Mouse (Mus musculus): ENCODE results near the gene St6galnac3. TPM values are rescaled to one million over a fixed set of nuclear protein-coding genes. Genes with fewer than 3 reads are reported as not detected.

The St6galnac3 gene
- total and polyA plus RNA-seq, 2 experiments from 2014 or later, result 7.3 to 9.9 TPM

DNA sequence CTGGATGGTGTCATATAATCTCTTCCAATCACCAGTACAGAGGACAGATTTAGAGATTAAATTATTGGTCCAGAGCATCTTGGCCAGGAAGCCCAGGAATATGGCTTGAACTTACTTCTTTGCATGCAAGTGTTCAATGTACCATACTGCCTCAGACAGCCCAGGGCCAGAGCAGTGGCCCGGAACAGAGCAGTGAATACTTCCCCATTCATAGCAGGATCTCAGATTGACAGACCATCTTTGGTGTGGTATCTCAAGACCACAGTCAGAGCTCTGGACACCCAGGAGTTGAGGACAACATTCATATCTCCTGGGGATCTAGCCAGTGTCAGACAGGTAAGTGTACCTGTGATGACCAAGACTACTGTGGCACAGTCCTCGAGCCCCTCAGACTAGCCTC is 476.1 kb downstream of the St6galnac3 start:
- no peak overlapping the region for H3K27ac ChIP-seq
- ATAC-seq (no peak), DNase-seq (ENCODE audit: low spot score) (no peak)
- TF ChIP-seq CTCF (IDR thresholded peaks at IDR 0.05; ENCODE audit: low read depth), result no peak
- no peaks in the 10 kb centered on the region for H3K27me3 ChIP-seq (ENCODE audit: insufficient read depth, low read length)
- no peak overlapping the region for H3K4me2 ChIP-seq (ENCODE audit: low read depth, low read length)
- H3K4me3 ChIP-seq (ENCODE audit: low read length), result no peak overlapping the region
- no peak overlapping the region for H3K9ac ChIP-seq (replicated peaks; ENCODE audit: low read length)
- no peaks in the 10 kb centered on the region for H3K9me3 ChIP-seq (ENCODE audit: low read length)
- no peaks in the 10 kb centered on the region for H3K36me3 ChIP-seq (ENCODE audit: insufficient read depth, low read length)
- 79% methylated on average over 2 of the region's 2 CpGs for WGBS
- no peaks in the 10 kb centered on the region for H3K4me1 ChIP-seq (ENCODE audit: insufficient read depth, low read length)

DNA sequence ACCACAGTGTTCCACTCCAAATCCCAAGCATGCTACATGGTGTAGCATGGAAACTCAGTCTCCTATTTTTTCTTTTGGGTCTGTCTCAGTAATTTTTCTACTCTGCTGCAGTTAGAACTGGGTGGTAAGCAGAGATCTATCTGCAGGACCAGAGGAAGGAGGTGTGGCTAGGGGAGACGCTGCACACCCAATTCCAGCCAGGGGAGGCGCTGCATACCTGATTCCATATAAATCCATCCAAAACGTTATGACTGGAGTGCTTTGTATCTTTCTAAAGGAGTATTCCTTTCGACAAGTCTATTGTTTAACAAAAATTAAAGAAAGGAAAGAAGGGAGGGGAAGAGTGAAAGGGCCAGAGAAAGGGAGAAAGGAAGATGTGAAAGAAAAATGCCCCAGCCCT is 476.9 kb downstream of the St6galnac3 start:
- no peaks in the 10 kb centered on the region for H3K27me3 ChIP-seq (ENCODE audit: insufficient read depth, low read length)
- TF ChIP-seq CTCF (IDR thresholded peaks at IDR 0.05; ENCODE audit: low read depth), result peak; percentile 55
- H3K9me3 ChIP-seq (ENCODE audit: low read length), result no peaks in the 10 kb centered on the region
- H3K4me3 ChIP-seq (ENCODE audit: low read length), result no peak overlapping the region
- H3K36me3 ChIP-seq (ENCODE audit: insufficient read depth, low read length), result no peaks in the 10 kb centered on the region
- no peaks in the 10 kb centered on the region for H3K4me1 ChIP-seq (ENCODE audit: insufficient read depth, low read length)
- WGBS, result 42% methylated on average over 4 of the region's 4 CpGs
- no peak for ATAC-seq
- H3K9ac ChIP-seq (replicated peaks; ENCODE audit: low read length), result no peak overlapping the region
- peak; percentile 44 for DNase-seq (ENCODE audit: low spot score)
- no peak overlapping the region for H3K27ac ChIP-seq
- H3K4me2 ChIP-seq (ENCODE audit: low read depth, low read length), result no peak overlapping the region

DNA sequence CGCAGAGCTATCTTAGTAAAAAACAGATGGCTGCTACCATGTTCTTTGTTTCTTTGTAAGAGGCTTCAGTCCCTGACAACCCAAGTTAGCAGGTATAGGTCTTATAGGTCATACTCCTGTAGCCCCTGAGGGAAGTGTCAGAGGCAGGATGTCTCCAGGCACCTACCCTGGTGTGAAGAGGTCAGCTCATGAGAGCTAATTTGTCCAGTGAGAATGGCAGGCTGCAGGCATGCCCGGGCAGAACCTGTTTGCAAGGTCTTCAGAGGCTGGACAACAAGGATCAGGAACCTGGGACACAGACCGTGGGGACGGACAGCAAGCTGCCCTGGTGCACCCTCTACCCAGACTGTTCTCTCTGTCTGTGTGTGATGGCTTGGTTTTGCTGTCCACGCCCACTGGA is 482.4 kb downstream of the St6galnac3 start:
- DNase-seq (ENCODE audit: low spot score) (no peak), ATAC-seq (no peak)
- Histone ChIP-seq H3K9me3 (ENCODE audit: low read length) (no peaks in the 10 kb centered on the region), H3K4me3 (ENCODE audit: low read length) (no peak overlapping the region), H3K27me3 (ENCODE audit: insufficient read depth, low read length) (no peaks in the 10 kb centered on the region), H3K9ac (replicated peaks; ENCODE audit: low read length) (no peak overlapping the region), H3K4me2 (ENCODE audit: low read depth, low read length) (no peak overlapping the region), H3K4me1 (ENCODE audit: insufficient read depth, low read length) (0 out of 2 replicates have a peak, but pooled peaks cover 3% of the 10 kb centered on the region), H3K27ac (no peak overlapping the region), H3K36me3 (ENCODE audit: insufficient read depth, low read length) (no peaks in the 10 kb centered on the region)
- no peak for TF ChIP-seq CTCF (IDR thresholded peaks at IDR 0.05; ENCODE audit: low read depth)
- 77% methylated on average over 5 of the region's 5 CpGs for WGBS

DNA sequence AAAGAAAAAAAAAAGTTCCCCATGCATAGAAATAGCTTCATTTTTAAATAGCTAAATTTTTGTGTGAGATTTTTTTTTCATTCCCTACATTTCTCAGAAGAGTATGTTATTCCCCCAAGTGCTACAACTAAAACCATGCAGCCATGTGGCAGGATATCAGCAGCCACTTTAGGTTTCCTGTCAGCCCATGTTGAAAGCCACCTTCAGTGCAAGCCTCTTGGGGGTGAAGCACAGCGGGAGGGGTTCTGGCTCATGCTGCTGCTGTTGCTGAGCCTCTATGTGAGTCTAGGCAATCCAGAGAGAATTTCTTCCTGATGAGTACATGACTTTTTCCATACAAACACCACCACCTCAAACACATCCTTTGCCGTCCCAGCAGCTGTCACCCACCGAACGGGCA is 483.8 kb downstream of the St6galnac3 start:
- ATAC-seq, result no peak
- 72% methylated on average over 4 of the region's 4 CpGs for WGBS

DNA sequence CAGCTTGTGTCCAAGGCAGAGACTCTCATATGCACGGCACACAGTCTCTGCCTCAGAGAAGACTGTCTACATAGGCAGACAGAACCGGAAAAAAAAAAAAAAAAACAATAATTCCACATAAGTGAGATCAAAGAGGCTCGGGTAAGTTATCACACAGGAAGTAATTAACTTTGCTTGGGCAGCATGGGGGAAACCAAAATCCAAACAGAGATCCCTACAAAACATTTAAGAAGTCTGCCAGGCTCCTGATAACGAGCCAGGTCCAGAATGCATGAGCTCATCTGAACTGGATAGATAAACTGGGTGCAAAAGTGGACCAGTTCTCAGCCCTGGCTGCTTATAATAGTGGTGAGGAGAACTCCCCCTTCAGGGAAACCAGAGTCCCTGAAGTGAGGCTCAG is 484.6 kb downstream of the St6galnac3 start:
- DNase-seq (ENCODE audit: low spot score) (no peak), ATAC-seq (no peak)
- no peaks in the 10 kb centered on the region for H3K36me3 ChIP-seq (ENCODE audit: insufficient read depth, low read length)
- no peak overlapping the region for H3K27ac ChIP-seq
- TF ChIP-seq CTCF (IDR thresholded peaks at IDR 0.05; ENCODE audit: low read depth), result no peak
- no peaks in the 10 kb centered on the region for H3K9me3 ChIP-seq (ENCODE audit: low read length)
- 0 out of 2 replicates have a peak, but pooled peaks cover 3% of the 10 kb centered on the region for H3K4me1 ChIP-seq (ENCODE audit: insufficient read depth, low read length)
- H3K27me3 ChIP-seq (ENCODE audit: insufficient read depth, low read length), result no peaks in the 10 kb centered on the region
- H3K9ac ChIP-seq (replicated peaks; ENCODE audit: low read length), result no peak overlapping the region
- 42% methylated on average over 4 of the region's 4 CpGs for WGBS
- no peak overlapping the region for H3K4me2 ChIP-seq (ENCODE audit: low read depth, low read length)
- no peak overlapping the region for H3K4me3 ChIP-seq (ENCODE audit: low read length)

More for the DNA sequence above, 483.8 kb downstream of the St6galnac3 start:
- no peaks in the 10 kb centered on the region for H3K27me3 ChIP-seq (ENCODE audit: insufficient read depth, low read length)
- H3K27ac ChIP-seq, result no peak overlapping the region
- no peak overlapping the region for H3K4me2 ChIP-seq (ENCODE audit: low read depth, low read length)
- DNase-seq (ENCODE audit: low spot score), result no peak
- H3K4me1 ChIP-seq (ENCODE audit: insufficient read depth, low read length), result 0 out of 2 replicates have a peak, but pooled peaks cover 3% of the 10 kb centered on the region
- no peaks in the 10 kb centered on the region for H3K36me3 ChIP-seq (ENCODE audit: insufficient read depth, low read length)
- no peak for TF ChIP-seq CTCF (IDR thresholded peaks at IDR 0.05; ENCODE audit: low read depth)
- H3K9ac ChIP-seq (replicated peaks; ENCODE audit: low read length), result no peak overlapping the region
- no peaks in the 10 kb centered on the region for H3K9me3 ChIP-seq (ENCODE audit: low read length)
- H3K4me3 ChIP-seq (ENCODE audit: low read length), result no peak overlapping the region

DNA sequence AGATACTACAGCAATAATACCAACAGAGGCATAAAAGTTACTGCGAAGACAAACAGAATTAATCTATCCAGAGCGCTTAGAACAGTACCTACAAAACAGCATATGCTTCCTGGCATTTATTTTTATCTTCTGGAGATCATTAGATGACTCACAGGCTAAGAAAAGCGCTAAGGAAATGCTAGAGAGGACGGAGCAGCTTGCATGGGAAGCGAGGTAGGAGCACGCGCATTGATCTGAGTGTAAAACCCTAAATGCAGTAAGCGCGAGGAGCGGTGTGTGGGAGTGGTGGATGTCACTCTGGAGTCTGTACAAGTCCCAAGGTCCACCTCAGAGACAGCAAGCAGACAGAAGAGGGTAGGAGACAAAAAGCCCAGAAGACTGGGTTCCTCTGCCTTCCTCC is 486.6 kb downstream of the St6galnac3 start:
- no peak overlapping the region for H3K4me3 ChIP-seq (ENCODE audit: low read length)
- H3K4me1 ChIP-seq (ENCODE audit: insufficient read depth, low read length), result 0 out of 2 replicates have a peak, but pooled peaks cover 3% of the 10 kb centered on the region
- no peaks in the 10 kb centered on the region for H3K9me3 ChIP-seq (ENCODE audit: low read length)
- TF ChIP-seq CTCF (IDR thresholded peaks at IDR 0.05; ENCODE audit: low read depth), result no peak
- H3K27ac ChIP-seq, result no peak overlapping the region
- no peaks in the 10 kb centered on the region for H3K27me3 ChIP-seq (ENCODE audit: insufficient read depth, low read length)
- ATAC-seq (no peak), DNase-seq (ENCODE audit: low spot score) (no peak)
- WGBS, result 87% methylated on average over 10 of the region's 10 CpGs
- no peak overlapping the region for H3K9ac ChIP-seq (replicated peaks; ENCODE audit: low read length)
- no peaks in the 10 kb centered on the region for H3K36me3 ChIP-seq (ENCODE audit: insufficient read depth, low read length)
- no peak overlapping the region for H3K4me2 ChIP-seq (ENCODE audit: low read depth, low read length)

DNA sequence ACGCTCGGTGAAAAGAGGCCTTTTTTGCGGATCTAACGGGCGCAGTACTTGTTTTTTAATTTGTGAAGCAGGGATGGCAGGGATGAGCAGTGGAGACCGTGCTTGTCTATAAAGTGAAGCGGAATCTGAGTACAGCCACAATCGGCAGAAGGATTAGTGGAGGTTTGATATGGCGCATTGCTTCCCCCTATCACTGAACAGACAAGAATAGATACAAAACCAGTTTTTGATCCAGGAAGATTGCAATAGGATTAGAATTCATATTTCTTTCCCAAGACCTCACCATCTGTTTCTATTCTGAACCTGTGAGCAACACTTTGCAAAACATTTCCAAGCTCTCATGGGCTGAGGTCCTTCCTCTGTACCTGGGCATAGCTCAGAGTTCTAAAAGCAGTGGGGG is 488.7 kb downstream of the St6galnac3 start:
- Histone ChIP-seq H3K9ac (replicated peaks; ENCODE audit: low read length) (no peak overlapping the region), H3K27ac (no peak overlapping the region), H3K27me3 (ENCODE audit: insufficient read depth, low read length) (no peaks in the 10 kb centered on the region), H3K36me3 (ENCODE audit: insufficient read depth, low read length) (no peaks in the 10 kb centered on the region), H3K4me3 (ENCODE audit: low read length) (no peak overlapping the region), H3K4me1 (ENCODE audit: insufficient read depth, low read length) (no peaks in the 10 kb centered on the region), H3K4me2 (ENCODE audit: low read depth, low read length) (no peak overlapping the region), H3K9me3 (ENCODE audit: low read length) (no peaks in the 10 kb centered on the region)
- WGBS, result 89% methylated on average over 9 of the region's 9 CpGs
- ATAC-seq (no peak), DNase-seq (ENCODE audit: low spot score) (no peak)
- TF ChIP-seq CTCF (IDR thresholded peaks at IDR 0.05; ENCODE audit: low read depth), result no peak
